Mouse (Mus musculus) limb, embryonic 14.5 days (tissue): ENCODE results near the gene Msl1. TPM values are rescaled to one million over a fixed set of nuclear protein-coding genes. Genes with fewer than 3 reads are reported as not detected.

ENCODE experiments used
- ATAC-seq: fragments of 200-750 bp; cut with Nextera tagmentation; 2 replicates; pipeline ENCODE4 v1.8.0; 2017; ENCODE audit warnings: low read depth, moderate number of reproducible peaks, moderate TSS enrichment; ENCODE audit not compliant: low FRiP score
- DNase-seq: peaks from one replicate; pipeline ENCODE4 v3.0.0-alpha.2; 2015; ENCODE audit warnings: low spot score
- H3K27ac ChIP-seq: fragments of 300-500 bp; sonication (generic); replicated peaks from 2 replicates; pipeline ENCODE4 v1.5.1; 2014; ENCODE audit warnings: low read depth, mild to moderate bottlenecking, low read length, moderate library complexity, mixed read lengths
- H3K27me3 ChIP-seq: fragments of 300-500 bp; sonication (generic); 2 replicates; pipeline ENCODE4 v1.6.1; 2014; ENCODE audit warnings: low read length, mixed read lengths; ENCODE audit not compliant: control insufficient read depth, insufficient read depth
- H3K36me3 ChIP-seq: fragments of 300-500 bp; sonication (generic); 2 replicates; pipeline ENCODE4 v1.6.1; 2014; ENCODE audit warnings: mild to moderate bottlenecking, low read length, moderate library complexity, mixed read lengths; ENCODE audit not compliant: control insufficient read depth, insufficient read depth
- H3K4me1 ChIP-seq: fragments of 300-500 bp; sonication (generic); 2 replicates; pipeline ENCODE4 v1.6.1; 2014; ENCODE audit warnings: antibody characterized with exemption, low read length, mixed read lengths; ENCODE audit not compliant: control insufficient read depth, insufficient read depth
- H3K4me2 ChIP-seq: fragments of 300-500 bp; sonication (generic); replicated peaks from 2 replicates; pipeline ENCODE4 v1.6.1; 2014; ENCODE audit warnings: low read depth, mild to moderate bottlenecking, low read length, moderate library complexity; ENCODE audit not compliant: severe bottlenecking
- H3K4me3 ChIP-seq: fragments of 300-500 bp; sonication (generic); replicated peaks from 2 replicates; pipeline ENCODE4 v1.5.1; 2014; ENCODE audit warnings: low read length
- H3K9ac ChIP-seq: fragments of 300-500 bp; sonication (generic); 2 replicates; pipeline ENCODE4 v1.6.1; 2014; ENCODE audit warnings: mild to moderate bottlenecking, low read depth, low read length, moderate library complexity; ENCODE audit not compliant: severe bottlenecking
- H3K9me3 ChIP-seq: fragments of 300-500 bp; sonication (generic); 2 replicates; pipeline ENCODE4 v1.6.1; 2016; ENCODE audit warnings: low read length; ENCODE audit not compliant: control insufficient read depth
- POLR2A ChIP-seq: fragments of 200-500 bp; IDR thresholded peaks from 2 replicates; pipeline ENCODE4 v1.8.0; 2012; ENCODE audit warnings: inconsistent platforms, mild to moderate bottlenecking, moderate library complexity, borderline replicate concordance; ENCODE audit not compliant: insufficient read depth, insufficient read length; ENCODE audit errors: extremely low read depth
- WGBS: fragments of 180-500 bp; shearing (Covaris S2); extraction: QIAGEN DNeasy Blood & Tissue Kit; methylation state at CpG from one replicate; pipeline ENCODE4 v1.1.7; 2014; 5-methylcytosine and 5-hydroxymethylcytosine counted together
- polyA plus RNA-seq, 2 experiments: library from polyadenylated mRNA; depleted of rRNA in 1 of 2; stranded (reverse) in 1 of 2; unstranded in 1 of 2; fragments of >200 nt; fragmentation: Nextera tagmentation in 1 of 2; extraction: Ambion mirVana in 1 of 2; gene quantifications; 2 replicates each; pipeline versions ENCODE4 v1.2.1 to v1.2.3; 2012 to 2014

The Msl1 gene
- polyA plus RNA-seq, 2 experiments: 19.8 to 81.1 TPM

DNA sequence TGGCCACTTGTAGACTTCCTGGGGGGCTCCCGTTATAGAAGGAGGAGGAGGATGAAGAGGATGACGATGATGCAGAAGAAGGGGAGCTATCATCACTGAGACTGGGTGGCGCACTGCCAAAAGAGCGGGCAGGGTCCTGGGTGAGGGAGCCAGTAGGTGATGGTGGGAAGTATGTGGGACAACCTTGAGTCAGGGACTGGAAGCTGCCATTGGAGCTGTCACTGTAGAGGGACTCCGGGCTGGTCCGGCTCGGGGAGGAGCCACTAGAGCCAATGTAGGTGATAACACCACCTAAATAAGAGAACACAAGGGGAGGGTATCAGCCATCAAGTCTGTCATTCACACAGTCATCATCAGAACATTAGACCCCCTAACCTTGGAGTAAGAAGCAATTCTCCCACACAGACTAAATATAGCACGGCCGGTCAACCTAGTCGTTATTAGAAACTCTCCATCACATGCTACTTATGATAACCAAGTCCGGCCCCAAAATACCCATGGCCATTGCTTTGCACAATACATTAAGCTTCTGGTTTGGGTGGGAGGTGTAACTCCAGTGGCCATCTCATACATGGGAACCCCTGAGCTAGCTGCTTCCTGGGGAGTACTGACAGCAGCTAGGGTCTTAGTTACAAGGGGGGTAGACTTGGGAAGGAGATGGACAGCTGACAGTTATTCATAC lies 23.3 kb upstream of the Msl1 start:
- DNase-seq: no peak
- no peak overlapping the region for H3K4me2 ChIP-seq
- H3K4me3 ChIP-seq: no peak overlapping the region
- no peak for TF ChIP-seq POLR2A
- peaks cover 32% of the 10 kb centered on the region for H3K36me3 ChIP-seq
- peaks cover 56% of the 10 kb centered on the region for H3K4me1 ChIP-seq
- no peak overlapping the region for H3K9ac ChIP-seq
- no peaks in the 10 kb centered on the region for H3K9me3 ChIP-seq
- H3K27me3 ChIP-seq: no peaks in the 10 kb centered on the region
- 95% methylated on average over 11 of the region's 11 CpGs for WGBS
- no peak overlapping the region for H3K27ac ChIP-seq
- ATAC-seq: no peak

DNA sequence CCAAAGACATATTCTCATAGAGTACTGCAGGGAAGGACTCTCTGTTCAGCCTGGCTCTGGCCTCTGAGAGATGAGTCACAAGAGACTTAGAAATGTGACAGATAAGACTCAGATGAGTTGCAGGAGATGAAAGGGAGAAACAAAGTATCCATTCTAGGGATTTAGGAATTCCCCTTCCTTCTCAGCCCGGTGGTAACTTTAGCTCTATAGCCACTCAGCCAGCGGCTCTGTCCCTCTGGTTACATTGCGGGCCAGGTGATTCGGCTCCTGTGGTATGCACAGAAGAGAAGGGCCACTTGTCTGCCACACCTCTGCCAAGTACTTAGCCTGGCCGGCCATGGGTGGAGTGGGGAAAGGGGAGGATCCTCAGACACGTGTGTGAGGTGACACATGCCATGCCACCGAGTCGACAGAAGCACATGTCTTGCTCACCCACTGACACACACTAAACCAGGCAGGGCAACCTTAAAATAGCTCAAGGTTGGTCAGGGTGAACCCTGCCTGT lies 22.6 kb upstream of the Msl1 start:
- WGBS: 49% methylated on average over 8 of the region's 8 CpGs
- H3K27me3 ChIP-seq: no peaks in the 10 kb centered on the region
- H3K9me3 ChIP-seq: no peaks in the 10 kb centered on the region
- H3K9ac ChIP-seq: no peak overlapping the region
- peaks cover 30% of the 10 kb centered on the region for H3K36me3 ChIP-seq
- no peak overlapping the region for H3K27ac ChIP-seq
- H3K4me1 ChIP-seq: peaks cover 56% of the 10 kb centered on the region
- no peak overlapping the region for H3K4me3 ChIP-seq
- TF ChIP-seq POLR2A: no peak
- ATAC-seq (no peak), DNase-seq (no peak)
- no peak overlapping the region for H3K4me2 ChIP-seq

GRCm38 (mm10) chr11:98773635-98774295 lies 21.6 kb upstream of the Msl1 start:
- Histone ChIP-seq H3K4me2 (peak overlapping the region; percentile 84), H3K4me1 (peaks cover 49% of the 10 kb centered on the region), H3K9ac (0 out of 2 replicates have a peak overlapping the region, but pooled peaks have one; percentile 21), H3K36me3 (peaks cover 19% of the 10 kb centered on the region), H3K9me3 (no peaks in the 10 kb centered on the region), H3K4me3 (peak overlapping the region; percentile 34), H3K27me3 (no peaks in the 10 kb centered on the region), H3K27ac (0 out of 2 replicates have a peak overlapping the region, but pooled peaks have one; percentile 28)
- no peak for TF ChIP-seq POLR2A
- ATAC-seq (peak; percentile 86), DNase-seq (peak; percentile 97)
- WGBS: under 1% methylated on average over 34 of the region's 37 CpGs

- 2% methylated on average over 22 of the region's 22 CpGs for WGBS
- Histone ChIP-seq H3K36me3 (peaks cover 9% of the 10 kb centered on the region), H3K4me1 (peaks cover 49% of the 10 kb centered on the region), H3K4me3 (peak within 1 kb of the TSS; percentile 34), H3K27ac (peak within 1 kb of the TSS; percentile 76), H3K9me3 (no peaks in the 10 kb centered on the region), H3K9ac (peak within 1 kb of the TSS; percentile 26), H3K27me3 (no peaks in the 10 kb centered on the region), H3K4me2 (peak within 1 kb of the TSS; percentile 84)
- DNase-seq (no peak), ATAC-seq (no peak)
- TF ChIP-seq POLR2A: no peak
Observed at GRCm38 (mm10) chr11:98774582-98775347, 20.6 kb upstream of the Msl1 start, which contains the start of gene Nr1d1. Gene Nr1d1 (minus strand): TSS chr11:98775333.
